Mouse (Mus musculus) cortical plate, adult 2 months (tissue): ENCODE data around the gene Pax2. TPM values are rescaled to one million over a fixed set of nuclear protein-coding genes. Genes with fewer than 3 reads are reported as not detected.

ENCODE experiments used
- H3K27ac ChIP-seq: fragments of 200-500 bp; 2 replicates; pipeline ENCODE4 v1.5.1; 2012; ENCODE audit warnings: low read length, control low read depth, inconsistent platforms; ENCODE audit not compliant: insufficient read depth
- H3K4me1 ChIP-seq: fragments of 200-500 bp; 2 replicates; pipeline ENCODE4 v1.6.1; 2011; ENCODE audit warnings: low read length; ENCODE audit not compliant: control insufficient read depth, insufficient read depth
- H3K4me3 ChIP-seq: fragments of 200-500 bp; 2 replicates; pipeline ENCODE4 v1.5.1; 2011; ENCODE audit warnings: mild to moderate bottlenecking, low read length, control low read depth; ENCODE audit not compliant: insufficient read depth
- CTCF ChIP-seq: fragments of 200-500 bp; IDR thresholded peaks from 2 replicates; pipeline ENCODE4 v1.5.1; 2011; ENCODE audit warnings: mild to moderate bottlenecking, control low read depth, low read length; ENCODE audit not compliant: insufficient read depth; ENCODE audit errors: extremely low read depth
- POLR2A ChIP-seq: fragments of 200-500 bp; IDR thresholded peaks from 2 replicates; pipeline ENCODE4 v1.6.1; 2011; ENCODE audit warnings: mild to moderate bottlenecking, low read length, control low read depth; ENCODE audit not compliant: insufficient read depth; ENCODE audit errors: extremely low read depth
- polyA plus RNA-seq: library from polyadenylated mRNA; depleted of rRNA; stranded (reverse); fragments of >200 nt; gene quantifications from 2 replicates; pipeline ENCODE4 v1.2.3, GENCODE M21; 2012; rRNA removed

Pax2 gene
- polyA plus RNA-seq, result 0.06 and 0.13 TPM in 2 replicates

DNA sequence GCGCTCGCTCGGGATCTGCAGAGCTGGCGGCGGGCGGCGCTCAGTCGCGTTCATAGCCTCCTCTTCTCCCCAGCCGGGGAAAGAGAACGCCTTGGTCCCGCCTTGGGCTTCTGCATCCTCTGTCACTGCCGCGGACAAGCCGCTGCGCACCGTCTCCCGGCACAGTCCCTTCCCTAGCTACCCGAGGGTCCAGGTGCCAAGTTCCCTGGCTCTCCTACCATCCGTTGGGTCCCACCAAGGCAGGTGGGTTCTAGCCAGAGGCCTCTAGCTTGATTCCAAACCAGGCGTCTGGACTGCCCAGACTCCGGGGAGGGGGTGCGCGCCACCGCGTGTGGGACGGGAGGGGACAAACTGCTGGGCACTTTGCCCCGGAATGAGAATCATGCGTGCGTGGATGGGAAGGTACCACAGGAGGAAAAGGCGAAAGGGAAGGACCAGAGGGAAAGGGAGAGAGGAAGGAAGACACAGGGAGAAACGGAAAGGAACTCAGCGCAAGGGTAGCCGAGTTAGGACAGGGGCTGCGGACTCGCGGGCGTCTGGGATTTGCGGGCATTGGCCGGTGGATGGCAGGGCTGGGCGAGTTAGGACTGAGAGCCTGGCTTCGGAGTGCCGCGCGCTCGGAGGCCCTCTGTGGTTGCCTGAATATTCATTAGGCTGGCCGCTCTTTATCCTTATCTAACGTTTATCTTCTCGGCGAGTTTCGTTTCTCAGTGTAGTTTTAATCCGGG is at the start of gene Pax2:
Pax2 (plus strand) TSS at position 353 of the 728 bp plus-strand sequence.
- no peak for TF ChIP-seq POLR2A
- TF ChIP-seq CTCF, result no peak
- H3K4me1 ChIP-seq, result no peaks in the 10 kb centered on the region
- H3K27ac ChIP-seq, result no peak within 1 kb of the TSS
- H3K4me3 ChIP-seq, result no peak within 1 kb of the TSS

GRCm38 (mm10) chr19:44708885-44709284 is 47.0 kb upstream of the Pax2 start:
- Histone ChIP-seq H3K4me1 (no peaks in the 10 kb centered on the region), H3K4me3 (no peak overlapping the region), H3K27ac (no peak overlapping the region)
- TF ChIP-seq POLR2A (no peak), CTCF (no peak)

GRCm38 (mm10) chr19:44716731-44717600 is 38.9 kb upstream of the Pax2 start:
- H3K4me3 ChIP-seq, result no peak overlapping the region
- H3K4me1 ChIP-seq, result no peaks in the 10 kb centered on the region
- H3K27ac ChIP-seq, result no peak overlapping the region
- no peak for TF ChIP-seq POLR2A

DNA sequence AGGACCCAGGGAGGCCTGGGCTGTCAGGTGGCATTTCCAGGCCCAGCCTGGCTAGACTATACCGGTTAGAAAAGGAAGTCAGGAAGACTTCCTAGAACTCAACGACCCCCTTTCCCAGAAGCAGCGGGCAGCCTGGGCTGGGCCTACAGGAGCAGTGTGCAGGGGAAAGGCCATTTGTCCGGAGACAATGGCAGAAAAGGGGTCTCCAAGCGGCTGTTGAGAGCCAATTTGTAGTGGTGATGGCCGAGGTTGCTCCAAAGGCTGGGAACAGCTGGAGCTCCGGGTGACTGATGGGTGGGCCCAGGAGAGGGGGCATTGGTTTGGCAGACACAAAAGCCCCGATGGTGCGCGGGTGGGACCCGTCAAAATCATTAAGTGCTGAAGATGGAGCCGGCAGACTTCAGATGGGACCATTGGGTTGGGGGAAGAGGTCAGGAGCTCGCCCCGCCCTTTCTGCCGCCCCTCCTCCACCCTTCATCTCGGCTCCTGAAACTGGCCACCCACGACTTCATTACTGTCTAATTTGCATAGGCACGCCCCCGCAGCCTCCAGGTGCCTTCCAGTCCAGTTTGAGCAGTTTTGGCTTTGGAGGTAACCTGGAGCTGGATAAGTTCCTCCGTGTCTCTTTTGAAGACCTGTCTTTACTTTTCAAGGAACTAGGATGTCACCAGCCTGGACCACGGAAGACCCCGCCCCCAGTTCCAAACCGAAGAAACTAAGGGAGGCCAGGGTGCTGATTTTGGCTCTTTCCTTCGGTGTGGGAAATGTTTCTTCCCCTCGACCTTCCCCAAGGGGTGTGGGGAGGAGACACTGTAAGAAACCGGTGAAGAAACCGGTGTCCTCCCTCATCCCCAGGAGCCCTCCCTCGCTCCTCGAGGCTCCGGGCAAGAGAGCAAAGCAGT is 36.3 kb upstream of the Pax2 start:
- no peak overlapping the region for H3K27ac ChIP-seq
- no peak for TF ChIP-seq CTCF
- TF ChIP-seq POLR2A, result no peak
- 0 out of 2 replicates have a peak overlapping the region, but pooled peaks have one; percentile 13 for H3K4me3 ChIP-seq
- no peaks in the 10 kb centered on the region for H3K4me1 ChIP-seq

GRCm38 (mm10) chr19:44720194-44720521 is 35.7 kb upstream of the Pax2 start:
- H3K4me1 ChIP-seq, result no peaks in the 10 kb centered on the region
- TF ChIP-seq CTCF (no peak), POLR2A (no peak)
- H3K4me3 ChIP-seq, result 0 out of 2 replicates have a peak overlapping the region, but pooled peaks have one; percentile 13
- no peak overlapping the region for H3K27ac ChIP-seq

GRCm38 (mm10) chr19:44723611-44724440 is 32.0 kb upstream of the Pax2 start:
- no peak overlapping the region for H3K4me3 ChIP-seq
- TF ChIP-seq POLR2A, result no peak
- TF ChIP-seq CTCF, result no peak
- no peak overlapping the region for H3K27ac ChIP-seq
- H3K4me1 ChIP-seq, result no peaks in the 10 kb centered on the region

- TF ChIP-seq POLR2A, result no peak
Observed at GRCm38 (mm10) chr19:44725951-44726791, 29.7 kb upstream of the Pax2 start.

DNA sequence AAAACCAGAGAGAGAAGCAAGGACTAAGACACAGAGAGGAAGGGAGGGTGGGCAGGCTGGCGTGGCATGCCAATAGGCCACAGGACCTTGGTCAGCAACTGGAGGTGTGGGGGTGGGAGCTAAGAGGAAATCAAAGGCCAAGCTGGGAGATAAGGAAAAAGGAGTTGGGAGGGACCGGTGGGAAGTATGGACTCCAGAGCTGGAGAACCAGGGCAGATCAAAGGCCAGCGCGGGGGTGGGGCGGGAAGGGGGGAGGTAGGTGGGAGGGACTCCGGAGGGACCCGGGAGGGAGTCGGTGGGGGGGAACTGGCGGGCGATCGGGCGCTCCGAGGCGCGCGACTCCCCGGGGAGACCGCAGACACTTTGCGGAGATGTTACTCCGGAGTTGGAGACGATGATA is 21.7 kb upstream of the Pax2 start:
- no peak for TF ChIP-seq CTCF
- no peak for TF ChIP-seq POLR2A
- H3K4me1 ChIP-seq, result no peaks in the 10 kb centered on the region
- no peak overlapping the region for H3K4me3 ChIP-seq
- no peak overlapping the region for H3K27ac ChIP-seq

More at GRCm38 (mm10) chr19:44725951-44726791, 29.7 kb upstream of the Pax2 start:
- Histone ChIP-seq H3K4me1 (no peaks in the 10 kb centered on the region), H3K27ac (no peak overlapping the region), H3K4me3 (no peak overlapping the region)
